Mouse (Mus musculus) heart, postnatal 0 days (tissue): ENCODE data around the gene Olfr432. TPM values are rescaled to one million over a fixed set of nuclear protein-coding genes. Genes with fewer than 3 reads are reported as not detected.
"Not testable (repeated sequence)": the region's sequence is repeated elsewhere in the genome, so short reads cannot be mapped to it uniquely, and the experiment has no call there.

Experiments
- ATAC-seq: fragments of 200-750 bp; cut with Nextera tagmentation; 2 replicates; pipeline ENCODE4 v1.8.0; 2017; ENCODE audit warnings: low read depth, moderate number of reproducible peaks, moderate library complexity; ENCODE audit not compliant: insufficient read depth
- DNase-seq: peaks from one replicate; pipeline ENCODE4 v3.0.0-alpha.2; 2016; ENCODE audit warnings: low spot score
- H3K27ac ChIP-seq: fragments of 300-500 bp; sonication (generic); 2 replicates; pipeline ENCODE4 v1.5.1; 2014; ENCODE audit warnings: low read depth, mild to moderate bottlenecking
- H3K27me3 ChIP-seq: fragments of 300-500 bp; sonication (generic); 2 replicates; pipeline ENCODE4 v1.6.1; 2014; ENCODE audit warnings: low read length, mixed read lengths; ENCODE audit not compliant: control insufficient read depth, insufficient read depth
- H3K36me3 ChIP-seq: fragments of 300-500 bp; sonication (generic); replicated peaks from 2 replicates; pipeline ENCODE4 v1.6.1; 2014; ENCODE audit warnings: low read length, mixed read lengths; ENCODE audit not compliant: control insufficient read depth, insufficient read depth
- H3K4me1 ChIP-seq: fragments of 300-500 bp; sonication (generic); 2 replicates; pipeline ENCODE4 v1.6.1; 2014; ENCODE audit warnings: antibody characterized with exemption; ENCODE audit not compliant: control insufficient read depth, insufficient read depth
- H3K4me2 ChIP-seq: fragments of 300-500 bp; sonication (generic); 2 replicates; pipeline ENCODE4 v1.6.1; 2014; ENCODE audit warnings: low read depth, mild to moderate bottlenecking, low read length, moderate library complexity
- H3K4me3 ChIP-seq: fragments of 300-500 bp; sonication (generic); 2 replicates; pipeline ENCODE4 v1.5.1; 2014; ENCODE audit warnings: low read depth, low read length
- H3K9ac ChIP-seq: fragments of 300-500 bp; sonication (generic); replicated peaks from 2 replicates; pipeline ENCODE4 v1.6.1; 2014; ENCODE audit warnings: low read depth, low read length, mixed read lengths
- H3K9me3 ChIP-seq: fragments of 300-500 bp; sonication (generic); replicated peaks from 2 replicates; pipeline ENCODE4 v1.6.1; 2016; ENCODE audit warnings: low read length; ENCODE audit not compliant: control insufficient read depth
- CTCF ChIP-seq: IDR thresholded peaks from 2 replicates; pipeline ENCODE4 v1.5.1; 2016; ENCODE audit warnings: antibody characterized with exemption, control low read depth, low read depth
- EP300 ChIP-seq: IDR thresholded peaks from 2 replicates; pipeline ENCODE4 v1.6.1; 2016; ENCODE audit warnings: antibody characterized with exemption, low read depth
- WGBS: fragments of 180-500 bp; shearing (Covaris S2); extraction: QIAGEN DNeasy Blood & Tissue Kit; methylation state at CpG from one replicate; pipeline ENCODE4 v1.1.7; 2014; 5-methylcytosine and 5-hydroxymethylcytosine counted together
- polyA plus RNA-seq: library from polyadenylated mRNA; unstranded; fragments of >200 nt; fragmentation: Nextera tagmentation; extraction: Ambion mirVana; gene quantifications from 2 replicates; pipeline ENCODE4 v1.2.1, GENCODE M21; 2015
- total RNA-seq: library from RNA; depleted of rRNA; stranded (reverse); fragments of >200 nt; gene quantifications from 2 replicates; pipeline ENCODE4 v1.2.3, GENCODE M21; 2014; ENCODE audit warnings: low replicate concordance; rRNA removed

Olfr432 gene
- total RNA-seq: not detected in 2 replicates
- not detected in 2 replicates for polyA plus RNA-seq

- Histone ChIP-seq H3K27ac (no peak within 1 kb of the TSS), H3K27me3 (no peaks in the 10 kb centered on the region), H3K4me1 (no peaks in the 10 kb centered on the region), H3K9me3 (no peaks in the 10 kb centered on the region), H3K36me3 (no peaks in the 10 kb centered on the region), H3K9ac (no peak within 1 kb of the TSS), H3K4me2 (no peak within 1 kb of the TSS), H3K4me3 (no peak within 1 kb of the TSS)
- TF ChIP-seq EP300 (no peak), CTCF (no peak)
- ATAC-seq: no peak
- no peak for DNase-seq
- 53% methylated on average over 2 of the region's 2 CpGs for WGBS
Observed at GRCm38 (mm10) chr1:174048893-174049292, at the start of gene Olfr432. Olfr432 (plus strand) TSS chr1:174049205.

- not testable (repeated sequence) for H3K27ac ChIP-seq, H3K4me2 ChIP-seq, H3K27me3 ChIP-seq, ATAC-seq, H3K9ac ChIP-seq, H3K9me3 ChIP-seq, H3K4me1 ChIP-seq, H3K4me3 ChIP-seq, DNase-seq, H3K36me3 ChIP-seq
- 29% methylated on average over 1 of the region's 3 CpGs for WGBS
Observed at GRCm38 (mm10) chr1:174004352-174005109, 44.5 kb upstream of the Olfr432 start.

- not testable (repeated sequence) for H3K27ac ChIP-seq, H3K4me2 ChIP-seq, H3K9ac ChIP-seq, H3K4me1 ChIP-seq, DNase-seq, ATAC-seq, H3K4me3 ChIP-seq, H3K9me3 ChIP-seq, H3K27me3 ChIP-seq, H3K36me3 ChIP-seq
Observed at GRCm38 (mm10) chr1:174007050-174007449, 42.0 kb upstream of the Olfr432 start.

- ATAC-seq (no peak), DNase-seq (no peak)
- no peak within 1 kb of the TSS for H3K27ac ChIP-seq
- no peaks in the 10 kb centered on the region for H3K4me1 ChIP-seq
- H3K9me3 ChIP-seq: no peaks in the 10 kb centered on the region
- TF ChIP-seq EP300 (no peak), CTCF (no peak)
- no peak within 1 kb of the TSS for H3K4me3 ChIP-seq
- H3K4me2 ChIP-seq: no peak within 1 kb of the TSS
- H3K36me3 ChIP-seq: no peaks in the 10 kb centered on the region
- no peaks in the 10 kb centered on the region for H3K27me3 ChIP-seq
- 27% methylated on average over 1 of the region's 1 CpGs for WGBS
- no peak within 1 kb of the TSS for H3K9ac ChIP-seq
Observed at GRCm38 (mm10) chr1:174031698-174032097, 17.3 kb upstream of the Olfr432 start, which contains the start of gene Ifi205. Ifi205 (minus strand) TSS chr1:174031810.

- Histone ChIP-seq H3K4me3 (no peak overlapping the region), H3K4me2 (no peak overlapping the region), H3K27ac (no peak overlapping the region), H3K9ac (no peak overlapping the region), H3K4me1 (no peaks in the 10 kb centered on the region), H3K36me3 (no peaks in the 10 kb centered on the region), H3K27me3 (no peaks in the 10 kb centered on the region), H3K9me3 (no peaks in the 10 kb centered on the region)
- DNase-seq: no peak
- WGBS: 65% methylated on average over 4 of the region's 4 CpGs
- no peak for TF ChIP-seq CTCF
- no peak for TF ChIP-seq EP300
- no peak for ATAC-seq
Observed at GRCm38 (mm10) chr1:174035841-174036240, 13.2 kb upstream of the Olfr432 start.

GRCm38 (mm10) chr1:174038480-174038879 lies 10.5 kb upstream of the Olfr432 start:
- Histone ChIP-seq H3K9ac (no peak overlapping the region), H3K27ac (no peak overlapping the region), H3K4me3 (no peak overlapping the region), H3K4me1 (no peaks in the 10 kb centered on the region), H3K36me3 (no peaks in the 10 kb centered on the region), H3K4me2 (no peak overlapping the region), H3K27me3 (no peaks in the 10 kb centered on the region), H3K9me3 (no peaks in the 10 kb centered on the region)
- WGBS: 79% methylated on average over 3 of the region's 3 CpGs
- TF ChIP-seq EP300: no peak
- no peak for TF ChIP-seq CTCF
- DNase-seq (no peak), ATAC-seq (no peak)
